Mouse (Mus musculus) retina, postnatal 7 days (tissue): ENCODE data around the gene Tdrd3.

Experiments used
- DNase-seq: peaks from one replicate; pipeline ENCODE4 v3.0.0-alpha.2; 2012; ENCODE audit warnings: low read depth, low spot score

Gene Tdrd3

DNA sequence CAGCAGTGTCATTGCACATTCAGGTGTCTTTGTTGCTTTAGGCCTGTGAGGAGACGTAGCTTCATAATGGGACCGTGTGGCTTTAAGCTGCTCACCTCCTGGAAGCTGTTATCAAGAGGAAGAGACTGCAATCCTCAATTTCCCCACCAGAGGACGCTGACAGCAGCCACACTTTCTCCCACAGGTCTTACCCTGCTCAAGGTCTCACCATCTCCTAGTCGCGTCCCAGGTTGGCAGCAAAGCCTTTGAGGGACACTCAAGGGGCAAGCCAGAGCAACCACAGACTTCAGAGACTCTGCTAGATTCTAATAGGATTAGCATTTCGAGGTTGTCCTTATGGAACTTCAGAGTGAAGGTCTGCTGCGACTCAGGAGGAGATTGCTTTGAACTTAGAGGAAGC, 149.8 kb downstream of the Tdrd3 start:
- no peak for DNase-seq

DNA sequence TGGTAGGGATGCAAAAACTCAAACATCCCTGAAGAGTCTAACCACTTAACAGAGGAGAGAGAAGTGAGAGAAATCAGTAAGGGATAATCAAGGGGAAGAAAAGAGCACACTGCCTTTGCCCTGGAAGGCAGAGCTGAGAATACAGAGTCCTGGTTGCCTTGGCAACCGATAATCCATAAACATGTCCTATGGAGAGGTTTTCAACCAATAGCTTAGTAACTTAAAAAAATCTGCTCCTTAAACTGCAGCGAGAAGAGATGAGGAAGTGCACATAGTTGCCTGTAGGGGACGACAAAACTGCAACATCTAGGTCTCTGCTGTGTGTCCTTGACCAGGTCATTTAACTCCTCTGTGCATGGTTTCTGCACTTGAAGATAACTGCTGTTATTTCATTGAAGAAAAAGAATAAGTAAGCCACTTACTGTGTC, 150.6 kb downstream of the Tdrd3 start:
- DNase-seq = no peak

- no peak for DNase-seq
Observed at GRCm38 (mm10) chr14:87567626-87568446, 151.4 kb downstream of the Tdrd3 start.

DNA sequence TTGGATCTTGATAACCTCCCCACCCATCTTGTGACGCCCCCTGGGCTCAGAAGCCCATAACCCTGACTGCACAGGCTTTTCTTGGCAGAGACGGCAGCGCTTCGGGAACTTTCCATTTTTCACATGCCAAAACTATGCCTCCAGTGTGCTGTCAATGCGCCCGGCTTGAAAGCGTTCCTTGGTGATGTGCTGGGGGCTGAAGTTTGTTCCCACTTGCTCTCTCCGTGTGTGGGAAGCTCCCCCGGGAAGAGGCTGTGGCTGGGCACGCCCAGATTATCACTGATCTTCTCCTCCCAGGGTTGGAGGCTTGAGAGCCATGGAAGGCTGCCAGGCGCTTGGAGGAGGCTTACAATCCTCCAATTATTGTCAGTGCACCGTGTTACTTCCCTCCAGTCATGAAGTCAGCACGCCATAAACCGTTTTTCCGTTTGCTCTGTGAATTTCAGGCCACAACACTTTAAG, 152.0 kb downstream of the Tdrd3 start:
- DNase-seq = no peak

GRCm38 (mm10) chr14:87569471-87569870, 153.0 kb downstream of the Tdrd3 start:
- DNase-seq = no peak

- no peak for DNase-seq
Observed at GRCm38 (mm10) chr14:87572453-87572852, 156.0 kb downstream of the Tdrd3 start.

- DNase-seq = no peak
Observed at GRCm38 (mm10) chr14:87582610-87583009, 166.2 kb downstream of the Tdrd3 start.
